Mouse (Mus musculus) neutrophil, adult 5-6 weeks (primary cell): ENCODE data around the gene Hsp90ab1. TPM values are rescaled to one million over a fixed set of nuclear protein-coding genes. Genes with fewer than 3 reads are reported as not detected.
A peak's percentile ranks its signal among the peaks of the same experiment; 100 is the strongest.

Source experiments
- ATAC-seq: fragments of 151-379, 151-347 bp; 2 replicates; pipeline ENCODE4 v1.8.0; 2017; ENCODE audit warnings: mild to moderate bottlenecking, moderate TSS enrichment; ENCODE audit not compliant: insufficient number of reproducible peaks, poor library complexity, low FRiP score, severe bottlenecking; ENCODE audit errors: extremely low read depth
- total RNA-seq: library from RNA; stranded (forward); fragments of 200-1000 nt; gene quantifications from 2 replicates; pipeline ENCODE4 v1.2.3, GENCODE M21; 2017

The Hsp90ab1 gene
- total RNA-seq, 1 experiment from 2014 or later: 559 TPM

GRCm38 (mm10) chr17:45584096-45584896 lies 11.2 kb upstream of the Hsp90ab1 start:
- no peak for ATAC-seq

DNA sequence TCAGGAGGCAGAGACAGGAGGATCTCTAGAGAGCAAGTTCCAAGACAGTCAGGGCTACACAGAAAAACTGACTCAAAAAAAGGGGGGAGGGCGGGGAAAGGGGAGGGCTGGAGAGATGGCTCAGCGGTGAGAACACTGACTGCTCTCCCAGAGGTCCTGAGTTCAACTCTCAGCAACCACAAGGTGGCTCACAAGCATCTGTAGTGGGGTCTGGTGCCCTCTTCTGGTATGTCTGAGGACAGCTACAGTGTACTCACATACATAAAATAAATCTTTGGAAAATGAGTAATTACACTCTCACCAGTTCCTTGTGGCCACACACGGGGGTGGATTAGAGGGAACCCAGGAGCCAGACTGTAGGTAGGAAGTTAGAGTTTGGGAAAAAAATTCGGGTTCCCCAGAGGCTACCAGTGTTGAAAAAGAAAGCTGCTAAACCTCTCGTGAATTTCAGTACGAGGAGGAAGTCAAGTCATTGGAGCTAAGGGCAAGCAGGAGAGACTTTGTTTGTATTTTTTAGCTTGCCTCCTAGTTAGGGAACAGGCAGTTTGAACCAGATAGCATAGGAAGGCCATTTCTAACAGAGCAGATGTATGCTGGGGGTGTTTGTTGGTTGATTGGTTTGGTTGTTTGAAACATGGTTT lies 9.8 kb upstream of the Hsp90ab1 start:
- no peak for ATAC-seq

DNA sequence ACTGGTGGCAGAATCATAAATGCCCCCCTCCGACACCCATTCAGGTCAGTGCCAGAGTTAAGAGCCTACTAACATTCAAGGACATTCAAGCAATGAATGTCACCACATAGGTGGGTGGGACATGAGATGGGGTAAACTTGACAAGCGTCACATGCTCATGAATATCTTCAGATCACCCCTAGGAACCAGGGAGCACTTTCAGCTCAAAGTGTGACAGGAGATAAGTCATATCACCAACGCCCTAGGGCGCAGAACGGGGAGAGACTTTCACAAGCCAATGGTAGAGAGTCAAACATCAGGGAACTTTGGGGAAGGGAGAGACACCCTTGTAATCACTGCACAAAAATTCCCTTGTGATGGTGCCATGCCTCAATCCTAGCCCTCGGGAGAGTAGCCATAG lies 9.1 kb upstream of the Hsp90ab1 start:
- no peak for ATAC-seq

DNA sequence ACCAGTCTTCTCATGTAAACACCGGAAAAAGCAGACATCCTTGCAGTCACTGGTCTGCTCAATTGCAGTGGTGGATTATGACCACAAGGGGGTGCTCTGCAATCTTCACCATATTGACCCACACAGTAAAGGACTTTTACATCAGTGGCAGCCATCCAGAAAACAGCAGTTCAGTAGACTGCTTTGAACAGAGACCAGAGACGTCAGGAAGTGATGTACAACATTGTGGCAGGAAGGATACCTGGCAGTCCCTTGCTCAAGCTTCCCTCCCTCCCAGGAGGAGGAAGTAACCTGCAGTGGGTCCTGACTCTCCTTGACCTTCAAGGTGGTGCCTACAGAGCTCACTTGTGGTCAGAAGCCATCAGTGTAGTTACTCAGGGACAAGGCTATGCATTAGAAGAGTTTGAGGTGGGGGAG lies 8.5 kb upstream of the Hsp90ab1 start:
- ATAC-seq: peak; percentile 68

GRCm38 (mm10) chr17:45580958-45581477 lies 7.9 kb upstream of the Hsp90ab1 start:
- ATAC-seq: no peak

GRCm38 (mm10) chr17:45579554-45579953 lies 6.5 kb upstream of the Hsp90ab1 start:
- ATAC-seq: no peak

DNA sequence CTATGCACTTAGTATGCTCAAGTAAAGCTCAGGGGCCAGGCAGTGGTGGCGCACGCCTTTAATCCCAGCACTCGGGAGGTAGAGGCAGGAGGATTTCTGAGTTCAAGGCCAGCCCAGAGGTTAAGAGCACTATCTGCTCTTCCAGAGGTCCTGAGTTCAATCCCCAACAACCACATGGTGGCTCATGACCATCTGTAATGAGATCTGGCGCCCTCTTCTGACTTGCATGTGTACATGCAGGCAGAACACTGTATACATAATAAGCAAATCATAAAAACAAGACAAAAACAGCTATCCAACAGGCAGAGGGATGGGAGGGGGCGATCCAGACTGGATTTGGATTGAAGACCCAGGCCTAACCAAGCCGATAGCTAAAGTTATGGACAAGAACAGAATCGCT lies 5.8 kb upstream of the Hsp90ab1 start:
- ATAC-seq: no peak

DNA sequence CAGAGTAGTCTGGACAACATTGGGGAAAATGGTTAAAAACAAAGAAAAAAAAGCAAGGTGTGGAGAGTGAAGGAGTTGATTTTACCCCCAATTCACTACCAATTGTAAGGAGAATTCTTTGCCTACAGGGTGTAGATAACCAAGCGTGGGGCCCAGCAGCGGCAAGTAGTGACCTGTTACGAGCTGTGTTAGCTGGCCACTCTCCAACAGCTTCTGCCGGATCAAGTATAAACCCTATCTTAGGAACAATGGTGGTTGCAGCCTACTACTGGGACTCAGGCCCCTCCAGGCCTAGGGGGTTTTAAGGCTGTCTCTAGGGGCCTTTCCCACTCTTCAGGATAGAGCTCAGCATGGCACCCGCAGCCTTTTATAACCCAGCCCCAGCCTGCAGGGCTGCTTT lies 5.2 kb upstream of the Hsp90ab1 start:
- ATAC-seq: no peak

DNA sequence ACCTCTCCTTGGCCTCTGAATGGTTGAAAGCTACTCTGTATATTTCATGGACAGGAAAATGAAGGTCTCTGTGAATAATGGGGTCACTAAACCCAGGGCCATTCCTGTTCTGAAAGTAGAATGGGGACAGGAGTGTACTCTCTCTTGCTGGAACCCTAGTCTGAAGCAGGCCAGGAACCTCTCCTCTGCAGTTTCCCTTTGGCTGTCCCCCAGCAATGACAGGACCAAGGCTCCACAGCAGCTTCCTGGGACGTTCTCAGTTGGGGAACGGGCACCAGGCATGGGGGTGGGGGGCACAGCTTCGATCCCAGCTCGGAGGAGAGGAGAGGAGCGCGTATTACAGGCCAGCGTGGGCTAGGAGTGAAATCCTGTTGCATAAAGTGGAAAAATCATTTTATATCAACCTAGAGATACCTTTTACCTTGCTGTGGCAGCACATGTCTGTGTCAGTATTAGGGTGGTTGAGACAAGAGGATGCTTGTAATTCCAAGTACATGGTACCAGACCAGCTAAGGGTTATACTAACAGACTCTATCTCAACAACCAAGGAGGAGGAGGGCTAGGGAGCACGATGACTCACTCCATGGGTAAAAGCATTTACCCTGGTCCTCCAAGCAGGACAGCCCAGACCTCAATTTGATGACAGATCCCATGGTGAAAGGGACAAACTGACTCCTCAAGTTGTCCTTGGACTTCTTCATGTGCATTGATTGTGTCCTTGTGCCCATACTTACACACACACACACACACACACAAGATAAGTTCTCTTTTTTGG lies 2.2 kb upstream of the Hsp90ab1 start:
- no peak for ATAC-seq

- peak; percentile 28 for ATAC-seq
Observed at GRCm38 (mm10) chr17:45574129-45574761, 1.2 kb upstream of the Hsp90ab1 start.

GRCm38 (mm10) chr17:45573780-45574123 lies 681 bp upstream of the Hsp90ab1 start:
- peak; percentile 64 for ATAC-seq

GRCm38 (mm10) chr17:45572103-45573086 lies 676 bp downstream of the Hsp90ab1 start:
- 0 out of 2 replicates have a peak, but pooled peaks have one; percentile 4 for ATAC-seq

DNA sequence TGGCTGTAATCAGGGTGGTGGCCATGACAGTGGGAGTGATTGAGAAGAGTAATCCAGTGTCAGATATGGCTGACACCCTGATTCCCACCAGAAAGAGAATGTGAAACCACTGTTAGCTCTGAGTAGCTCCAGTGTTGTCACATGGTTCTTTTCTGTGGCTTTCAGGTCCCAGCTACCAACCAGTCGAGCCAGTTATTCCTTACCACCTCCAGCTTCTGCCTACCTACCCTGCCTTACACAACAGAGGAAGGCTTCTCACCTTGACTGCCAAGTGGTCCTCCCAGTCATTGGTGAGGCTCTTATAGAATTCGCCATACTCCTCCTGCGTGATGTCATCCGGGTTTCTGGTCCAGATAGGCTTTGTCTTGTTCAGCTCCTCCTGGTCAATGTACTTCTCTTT lies 3.1 kb downstream of the Hsp90ab1 start:
- ATAC-seq: no peak

GRCm38 (mm10) chr17:45568990-45569389 lies 4.1 kb downstream of the Hsp90ab1 start:
- ATAC-seq: no peak

DNA sequence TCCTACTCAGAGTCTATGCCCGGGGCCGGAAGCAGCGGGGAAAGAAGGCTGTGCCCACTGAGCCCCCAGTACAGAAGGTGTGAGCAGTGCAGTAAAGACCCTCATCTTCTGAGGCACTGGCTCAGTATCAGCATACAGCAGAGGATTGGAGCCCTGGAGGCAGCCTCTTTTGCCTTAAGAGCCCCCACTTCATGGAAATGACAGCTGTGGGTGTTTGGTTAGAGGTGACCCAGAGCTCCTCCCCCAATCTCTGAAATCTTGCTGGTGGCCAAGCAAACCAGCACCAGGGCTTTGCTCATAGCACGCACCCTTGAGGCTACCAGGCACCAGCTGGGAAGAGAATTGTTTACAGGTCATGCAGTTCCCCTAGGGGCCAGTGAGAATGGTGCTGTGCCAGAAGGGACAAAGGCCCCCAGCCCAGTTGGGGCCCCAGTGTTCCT lies 5.9 kb downstream of the Hsp90ab1 start:
- ATAC-seq: no peak

DNA sequence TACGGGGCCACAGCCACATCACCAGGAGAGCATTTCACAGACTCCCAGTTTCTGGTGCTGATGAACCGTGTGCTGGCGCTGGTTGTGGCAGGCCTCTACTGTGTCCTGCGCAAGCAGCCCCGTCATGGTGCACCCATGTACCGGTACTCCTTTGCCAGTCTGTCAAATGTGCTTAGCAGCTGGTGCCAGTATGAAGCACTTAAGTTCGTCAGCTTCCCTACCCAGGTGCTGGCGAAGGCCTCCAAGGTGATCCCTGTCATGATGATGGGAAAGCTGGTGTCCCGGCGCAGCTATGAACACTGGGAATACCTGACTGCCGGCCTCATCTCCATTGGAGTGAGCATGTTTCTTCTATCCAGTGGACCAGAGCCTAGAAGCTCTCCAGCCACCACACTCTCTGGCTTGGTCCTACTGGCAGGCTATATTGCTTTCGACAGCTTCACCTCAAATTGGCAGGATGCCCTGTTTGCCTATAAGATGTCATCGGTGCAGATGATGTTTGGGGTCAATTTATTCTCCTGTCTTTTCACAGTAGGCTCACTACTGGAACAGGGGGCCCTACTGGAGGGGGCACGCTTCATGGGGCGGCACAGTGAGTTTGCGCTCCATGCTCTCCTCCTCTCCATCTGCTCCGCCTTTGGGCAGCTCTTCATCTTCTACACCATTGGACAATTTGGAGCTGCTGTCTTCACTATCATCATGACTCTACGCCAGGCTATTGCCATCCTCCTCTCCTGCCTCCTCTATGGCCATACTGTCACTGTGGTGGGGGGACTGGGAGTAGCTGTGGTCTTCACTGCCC lies 6.5 kb downstream of the Hsp90ab1 start:
- no peak for ATAC-seq

DNA sequence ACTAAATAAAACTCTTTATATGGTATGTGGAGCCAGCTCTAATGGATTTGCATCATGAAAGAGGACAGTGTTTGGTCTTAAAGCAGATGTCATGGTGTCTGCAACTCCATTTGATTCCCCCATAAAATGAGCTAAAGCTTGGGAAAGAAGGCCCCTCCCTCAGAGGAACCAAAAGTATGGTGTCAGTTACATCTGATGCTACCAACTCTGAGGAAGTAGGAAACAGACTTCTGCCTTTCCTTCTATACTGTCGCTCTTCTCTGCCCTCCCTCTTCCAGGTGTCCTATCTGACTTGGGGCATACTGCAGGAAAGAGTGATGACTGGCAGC lies 7.1 kb downstream of the Hsp90ab1 start:
- no peak for ATAC-seq
